8 mouse cellular contexts compared by ENCODE assay signal in genomic region chr6:3498162-3498848, GRCm38 (mm10). TPM values are rescaled to one million over a fixed set of nuclear protein-coding genes. Genes with fewer than 3 reads are reported as not detected.
A peak's percentile ranks its signal among the peaks of the same experiment; 100 is the strongest.
DNase-seq lines count a peak whose midpoint lies in the region; ATAC-seq lines count a peak whose summit lies in the region.

Gene Hepacam2, minus strand, starts transcription at chr6:3498298.
Gene Vps50, plus strand, starts transcription at chr6:3498382.

- no peaks in the 10 kb centered on the region for H3K36me3 ChIP-seq in hindbrain, embryonic 16.5 days (ENCODE audit: control insufficient read depth, insufficient read depth, low read length)
- no peaks in the 10 kb centered on the region for H3K36me3 ChIP-seq in macrophage (ENCODE audit: inconsistent target)

- H3K27me3 ChIP-seq in hindbrain, embryonic 16.5 days (replicated peaks; ENCODE audit: control insufficient read depth, insufficient read depth, low read length): no peaks in the 10 kb centered on the region

- H3K4me1 ChIP-seq in hindbrain, embryonic 16.5 days (ENCODE audit: control insufficient read depth, insufficient read depth, low read depth, low read length): peaks cover 7% of the 10 kb centered on the region

- peak within 1 kb of the TSS; percentile 64 for H3K4me3 ChIP-seq in hindbrain, embryonic 16.5 days (ENCODE audit: low read length)
- H3K4me3 ChIP-seq in macrophage (ENCODE audit: inconsistent target): peak within 1 kb of the TSS; percentile 99

- H3K9me3 ChIP-seq in hindbrain, embryonic 16.5 days (ENCODE audit: control insufficient read depth, low read length): no peaks in the 10 kb centered on the region

- 1% methylated on average over 28 of the region's 28 CpGs for WGBS in hindbrain, embryonic 16.5 days
- 1% methylated on average over 28 of the region's 28 CpGs for WGBS in macrophage (ENCODE audit: missing documents)

- peak within 1 kb of the TSS; percentile 69 for H3K9ac ChIP-seq in hindbrain, embryonic 16.5 days (ENCODE audit: low read depth, low read length)

- H3K79me2 ChIP-seq in macrophage (ENCODE audit: inconsistent target): peaks cover 51% of the 10 kb centered on the region

- no peak within 1 kb of the TSS for H3K27ac ChIP-seq in hindbrain, embryonic 16.5 days (ENCODE audit: low read depth, low read length)
- H3K27ac ChIP-seq in macrophage: peak within 1 kb of the TSS; percentile 69

- ATAC-seq in hindbrain, embryonic 16.5 days: peak; percentile 99

- DNase-seq in WW6 (ENCODE audit: low read depth, low spot score): peak; percentile 77
- DNase-seq in cerebellum, postnatal 4 days (ENCODE audit: low spot score in 2 of 2): peak; percentile 66 to 80
- DNase-seq in gastrocnemius, adult 18-20 months (ENCODE audit: low spot score): peak; percentile 95
- DNase-seq in left cerebral cortex, adult 18-20 months (ENCODE audit: low spot score in 2 of 2): peak; percentile 89 to 94
- DNase-seq in right cerebral cortex, adult 18-20 months: peak; percentile 95
- DNase-seq in urinary bladder, postnatal 10 days (ENCODE audit: low spot score): peak; percentile 50

- H3K4me2 ChIP-seq in hindbrain, embryonic 16.5 days (ENCODE audit: low read length): peak within 1 kb of the TSS; percentile 85

RNA-seq across cellular contexts. Expression of gene Hepacam2, which starts in this region (rescaled TPM):
- under 1 TPM in 1 of 2 experiments, not detected in 1; 0.21 TPM for total RNA-seq in gastrocnemius, adult 18-20 months (2021)
- 1.3 and 1.6 TPM in 2 replicates for polyA plus RNA-seq in hindbrain, embryonic 16.5 days (2015; fragmentation: Nextera tagmentation; extraction: Ambion mirVana)
- under 1 TPM; 0.23 to 0.77 TPM for total RNA-seq in left cerebral cortex, adult 18-20 months (2021)
- 1 to 10 TPM in 1 of 26 experiments, under 1 TPM in 2, not detected in 23; 0.36 to 1.5 (median 0.55) TPM for total RNA-seq in macrophage (2018; cell fraction: chromatin; rRNA removed)
- total RNA-seq in macrophage (2018; cell fraction: cytosol; rRNA removed): under 1 TPM in 11 of 26 experiments, not detected in 15; 0.04 to 0.19 (median 0.12) TPM
- total RNA-seq in macrophage (2018; cell fraction: nucleus; rRNA removed): 1 to 10 TPM in 1 of 26 experiments, under 1 TPM in 4, not detected in 21; 0.30 to 1.1 (median 0.54) TPM
- polyA plus RNA-seq in macrophage (2018): 0.06 to 0.14 TPM in 2 of 3 replicates, not detected in the other

RNA-seq across cellular contexts. Expression of gene Vps50, which starts in this region (rescaled TPM):
- total RNA-seq in gastrocnemius, adult 18-20 months (2021): 10 to 100 TPM; 19.5 to 20.8 TPM
- polyA plus RNA-seq in hindbrain, embryonic 16.5 days (2015; fragmentation: Nextera tagmentation; extraction: Ambion mirVana): 52.4 and 54.9 TPM in 2 replicates
- total RNA-seq in left cerebral cortex, adult 18-20 months (2021): 10 to 100 TPM; 57.9 to 62.0 TPM
- total RNA-seq in macrophage (2018; cell fraction: chromatin; rRNA removed): 100 to 1,000 TPM in 21 of 26 experiments, 10 to 100 TPM in 5; 69.1 to 166 (median 125) TPM
- total RNA-seq in macrophage (2018; cell fraction: cytosol; rRNA removed): 10 to 100 TPM; 27.3 to 41.7 (median 34.9) TPM
- 100 to 1,000 TPM in 4 of 26 experiments, 10 to 100 TPM in 22; 44.8 to 108 (median 69.1) TPM for total RNA-seq in macrophage (2018; cell fraction: nucleus; rRNA removed)
- polyA plus RNA-seq in macrophage (2018): 31.5 to 37.6 TPM (median 36.8 TPM) in 3 replicates
